Mouse (Mus musculus) cerebral cortex, adult 2 months (tissue): Measurements from ENCODE around the gene Hydin.

Experiments used
- WGBS: fragments of 180-500 bp; shearing (Covaris S2); methylation state at CpG from one replicate; pipeline ENCODE4 v1.1.7; 2018; 5-methylcytosine and 5-hydroxymethylcytosine counted together

Gene Hydin

GRCm38 (mm10) chr8:110339447-110339846 is 72.7 kb downstream of the Hydin start:
- 75% methylated on average over 2 of the region's 2 CpGs for WGBS

- 85% methylated on average over 12 of the region's 12 CpGs for WGBS
Measured at GRCm38 (mm10) chr8:110340090-110340703, 73.4 kb downstream of the Hydin start.

GRCm38 (mm10) chr8:110345697-110346394 is 79.1 kb downstream of the Hydin start:
- 71% methylated on average over 12 of the region's 12 CpGs for WGBS

GRCm38 (mm10) chr8:110346915-110347314 is 80.1 kb downstream of the Hydin start:
- WGBS: 82% methylated on average over 1 of the region's 1 CpGs

- 90% methylated on average over 3 of the region's 3 CpGs for WGBS
Measured at GRCm38 (mm10) chr8:110350725-110351124, 83.9 kb downstream of the Hydin start.

- 77% methylated on average over 5 of the region's 5 CpGs for WGBS
Measured at GRCm38 (mm10) chr8:110351909-110352308, 85.1 kb downstream of the Hydin start.

GRCm38 (mm10) chr8:110362975-110363374 is 96.2 kb downstream of the Hydin start:
- 85% methylated on average over 4 of the region's 4 CpGs for whole genome bisulfite sequencing

- WGBS: 77% methylated on average over 13 of the region's 13 CpGs
Measured at GRCm38 (mm10) chr8:110372836-110373235, 106.1 kb downstream of the Hydin start.

- 86% methylated on average over 4 of the region's 4 CpGs for WGBS
Measured at GRCm38 (mm10) chr8:110373695-110374094, 106.9 kb downstream of the Hydin start.

GRCm38 (mm10) chr8:110382751-110383150 is 116.0 kb downstream of the Hydin start:
- 38% methylated on average over 8 of the region's 8 CpGs for WGBS

GRCm38 (mm10) chr8:110384632-110385031 is 117.9 kb downstream of the Hydin start:
- WGBS: 90% methylated on average over 6 of the region's 6 CpGs

- 65% methylated on average over 4 of the region's 4 CpGs for WGBS
Measured at GRCm38 (mm10) chr8:110395656-110396055, 128.9 kb downstream of the Hydin start.

GRCm38 (mm10) chr8:110400536-110400935 is 133.8 kb downstream of the Hydin start:
- WGBS: 93% methylated on average over 6 of the region's 6 CpGs

GRCm38 (mm10) chr8:110402311-110402710 is 135.5 kb downstream of the Hydin start:
- WGBS: 89% methylated on average over 6 of the region's 6 CpGs

GRCm38 (mm10) chr8:110404516-110404915 is 137.7 kb downstream of the Hydin start:
- WGBS: 57% methylated on average over 3 of the region's 3 CpGs

GRCm38 (mm10) chr8:110415121-110415520 is 148.3 kb downstream of the Hydin start:
- WGBS: 77% methylated on average over 4 of the region's 4 CpGs

GRCm38 (mm10) chr8:110416931-110417330 is 150.2 kb downstream of the Hydin start:
- 85% methylated on average over 3 of the region's 3 CpGs for WGBS

- 91% methylated on average over 7 of the region's 7 CpGs for WGBS
Measured at GRCm38 (mm10) chr8:110417801-110418200, 151.0 kb downstream of the Hydin start.

GRCm38 (mm10) chr8:110419711-110420110 is 152.9 kb downstream of the Hydin start:
- 63% methylated on average over 5 of the region's 5 CpGs for WGBS

GRCm38 (mm10) chr8:110420221-110420620 is 153.4 kb downstream of the Hydin start:
- 88% methylated on average over 3 of the region's 3 CpGs for WGBS

GRCm38 (mm10) chr8:110424146-110424545 is 157.4 kb downstream of the Hydin start:
- WGBS: 83% methylated on average over 8 of the region's 8 CpGs

- WGBS: 92% methylated on average over 3 of the region's 3 CpGs
Measured at GRCm38 (mm10) chr8:110431340-110431739, 164.6 kb downstream of the Hydin start.

GRCm38 (mm10) chr8:110440528-110440927 is 173.8 kb downstream of the Hydin start:
- WGBS: 82% methylated on average over 4 of the region's 4 CpGs
